26 mouse cellular contexts compared by ENCODE assay signal in the genomic region with DNA sequence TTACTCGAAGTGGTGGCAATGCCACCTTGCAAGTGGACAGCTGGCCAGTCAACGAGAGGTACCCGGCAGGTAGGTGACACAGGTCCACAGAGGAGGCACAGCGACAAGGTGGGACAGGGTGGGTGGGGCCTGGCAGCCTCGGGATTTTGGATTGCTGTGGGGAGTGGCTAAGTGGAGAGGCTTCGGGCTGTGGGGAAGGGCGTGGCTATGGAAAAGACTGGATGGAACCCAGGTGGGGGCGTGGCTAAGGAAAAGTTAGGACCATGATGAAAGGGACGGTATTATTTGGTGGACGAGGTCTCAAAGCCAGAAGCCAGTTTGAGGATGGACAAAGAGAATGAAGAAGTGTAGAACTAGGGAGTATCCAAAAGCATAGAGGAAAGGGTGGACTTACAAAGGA. TPM values are rescaled to one million over a fixed set of nuclear protein-coding genes. Genes with fewer than 3 reads are reported as not detected.
A peak's percentile ranks its signal among the peaks of the same experiment; 100 is the strongest.
DNase-seq lines count a peak whose midpoint lies in the region; TF ChIP-seq lines count a peak whose summit lies in the region.
"Had no signal": no experiment of that assay in that cellular context is flagged by ENCODE, and none has a peak within 500 bp of the region (broad histone marks: within the 10 kb centered on the region; RNA-seq: fewer than 3 reads in every experiment).

No protein-coding gene starts in this region.

- whole genome bisulfite sequencing in olfactory bulb, adult 2 months = 73% methylated on average over 10 of the region's 10 CpGs

- no peak for TF ChIP-seq POLR2A in olfactory bulb, adult 2 months (IDR thresholded peaks at IDR 0.05; ENCODE audit: insufficient read depth, low read depth, low read length)

- peak overlapping the region; percentile 53; the same call in 1 of the 2 replicates for H3K27ac ChIP-seq in left cerebral cortex, adult 2 months
- peak overlapping the region; percentile 5; the same call in 1 of the 2 replicates for H3K27ac ChIP-seq in olfactory bulb, adult 2 months (ENCODE audit: insufficient read depth, low read depth, low read length)
- H3K27ac ChIP-seq: embryonic facial prominence, embryonic 13.5 days; embryonic facial prominence, embryonic 15.5 days; forebrain, embryonic 10.5 days; forebrain, embryonic 12.5 days had no signal

- peaks cover 77% of the 10 kb centered on the region for H3K4me1 ChIP-seq in olfactory bulb, adult 2 months (ENCODE audit: control insufficient read depth, insufficient read depth, low read length)

- DNase-seq in left cerebral cortex, adult 2 months (ENCODE audit: extremely low spot score in 1 of 2, low spot score in 2 of 2) = no peak
- DNase-seq in left cerebral cortex, postnatal 14 days (ENCODE audit: low spot score in 2 of 2) = no peak
- peak; percentile 69 for DNase-seq in R1 (ENCODE audit: low read depth, low spot score)
- DNase-seq in thymus, postnatal 14 days = no peak
- no peak for DNase-seq in embryo, embryonic 11 days
- DNase-seq: adrenal gland, adult 8-10 months; adrenal gland, postnatal 14 days; adrenal gland, postnatal 36 days; cerebellum, adult 11-12 months; cerebellum, adult 2 months; cerebellum, adult 9-10 months; cerebellum, postnatal 10 days; cerebellum, postnatal 25 days had no signal

- TF ChIP-seq CTCF in left cerebral cortex, adult 2 months (IDR thresholded peaks at IDR 0.05) = no peak
- no peak for TF ChIP-seq CTCF in olfactory bulb, adult 2 months (IDR thresholded peaks at IDR 0.05; ENCODE audit: insufficient read depth, low read depth, low read length)

- intact Hi-C loops in left cerebral cortex, adult 2 months (cut with DNase I) = no loop called here
- intact Hi-C loops in left cerebral cortex, postnatal 14 days (cut with DNase I) = no loop called here

- H3K4me3 ChIP-seq in left cerebral cortex, adult 2 months = no peak overlapping the region
- no peak overlapping the region for H3K4me3 ChIP-seq in olfactory bulb, adult 2 months (ENCODE audit: insufficient read depth, low read depth, low read length)
- H3K4me3 ChIP-seq: embryonic facial prominence, embryonic 13.5 days; embryonic facial prominence, embryonic 15.5 days; erythroblast, embryonic 14.5 days; forebrain, embryonic 10.5 days; forebrain, embryonic 12.5 days had no signal

RNA-seq across cellular contexts. Expression of a gene that starts 33.0 kb away (rescaled TPM):
- total RNA-seq in left cerebral cortex, adult 2 months (2021) = under 1 TPM in 1 of 2 experiments, not detected in 1; 0.68 TPM
- total RNA-seq in left cerebral cortex, postnatal 14 days (2021) = under 1 TPM; 0.20 to 0.44 TPM
- not detected in 2 replicates for polyA plus RNA-seq in olfactory bulb, adult 2 months (2012; ENCODE audit: insufficient read depth, insufficient read length, low replicate concordance, missing spikeins)
- total RNA-seq: adrenal gland, postnatal 14 days; G1E had no signal
- polyA plus RNA-seq: activated CD4-positive, CD25-positive, alpha-beta regulatory T cell, adult 4 months; C2C12; embryonic facial prominence, embryonic 11.5 days; embryonic facial prominence, embryonic 13.5 days; embryonic facial prominence, embryonic 15.5 days; erythroblast, embryonic 14.5 days; forebrain, embryonic 10.5 days; forebrain, embryonic 12.5 days; forebrain, embryonic 14.5 days; forebrain, embryonic 16.5 days; G1E; Patski had no signal
